Mouse (Mus musculus) G1E-ER4 (cell line): ENCODE results near the gene Orc2. TPM values are rescaled to one million over a fixed set of nuclear protein-coding genes. Genes with fewer than 3 reads are reported as not detected.
A peak's percentile ranks its signal among the peaks of the same experiment; 100 is the strongest.

ENCODE experiments used
- GATA1 ChIP-seq: IDR thresholded peaks from one replicate; pipeline ENCODE4 v1.8.0; 2012; ENCODE audit warnings: low read length, inconsistent platforms
- polyA plus RNA-seq: library from polyadenylated mRNA; stranded (reverse); fragments of >175 nt; gene quantifications from 2 replicates; pipeline ENCODE4 v1.2.3, GENCODE M21; 2012

The Orc2 gene
- 35.5 and 54.7 TPM in 2 replicates for polyA plus RNA-seq

DNA sequence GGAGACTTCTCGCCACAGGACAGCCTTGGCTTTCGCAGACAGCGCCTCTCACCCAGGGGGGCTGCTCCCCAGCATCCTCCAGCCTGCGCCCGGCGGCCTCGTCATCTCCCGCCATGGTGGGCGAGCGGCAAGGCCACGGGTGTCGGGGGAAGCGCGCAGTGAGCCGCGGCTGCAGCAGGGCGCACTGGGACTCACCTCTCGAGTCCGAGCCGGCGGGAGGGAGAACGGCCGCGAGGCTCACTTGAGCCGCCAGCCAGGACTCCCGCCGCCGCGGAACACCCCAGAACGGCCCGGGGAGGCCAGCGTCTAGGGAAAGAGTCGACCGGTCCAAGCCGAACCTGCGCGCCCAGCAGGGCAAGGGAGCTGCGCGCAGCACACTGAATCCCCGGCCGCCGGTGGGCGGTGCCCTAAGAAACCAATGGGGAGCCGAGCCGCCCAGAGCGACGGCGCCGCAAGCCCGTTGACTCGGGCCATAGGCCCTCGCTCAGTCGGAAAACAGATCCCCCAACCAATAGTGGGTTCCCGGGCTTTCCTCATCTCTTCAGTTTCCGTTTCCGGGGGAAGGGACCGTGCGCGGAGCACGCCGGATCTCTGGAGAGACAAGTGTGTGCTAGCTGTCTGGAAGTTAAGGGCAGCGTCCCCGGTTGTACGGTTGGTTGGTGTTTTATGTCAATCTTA, at the start of gene Orc2:
Gene Orc2 (minus strand): TSS at position 533 of the 678 bp plus-strand sequence.
- no peak for TF ChIP-seq GATA1

DNA sequence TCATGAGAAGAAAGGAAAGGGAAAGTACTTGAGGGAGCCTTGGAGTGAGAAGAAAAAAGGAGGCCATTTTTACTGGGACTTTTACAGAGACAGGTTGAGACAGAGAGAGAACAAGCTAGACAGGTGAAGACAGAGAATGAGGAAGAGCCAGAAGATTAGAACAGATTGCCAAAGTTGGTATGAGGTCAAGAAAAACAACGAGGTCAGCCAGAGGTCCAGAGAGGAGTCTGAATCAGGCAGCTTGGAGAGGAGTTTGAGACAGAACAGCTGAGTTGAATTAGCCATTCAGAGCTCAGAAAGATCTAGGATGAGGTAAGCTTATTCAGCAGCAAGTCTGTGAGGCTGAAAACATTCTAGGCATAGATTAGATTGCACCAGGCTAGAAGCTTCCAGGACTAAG, 36.5 kb upstream of the Orc2 start:
- no peak for TF ChIP-seq GATA1

- no peak for TF ChIP-seq GATA1
Observed at GRCm38 (mm10) chr1:58507249-58507648, 2.3 kb upstream of the Orc2 start.

- TF ChIP-seq GATA1 = no peak
Observed at GRCm38 (mm10) chr1:58503793-58504370, 1.0 kb downstream of the Orc2 start.

DNA sequence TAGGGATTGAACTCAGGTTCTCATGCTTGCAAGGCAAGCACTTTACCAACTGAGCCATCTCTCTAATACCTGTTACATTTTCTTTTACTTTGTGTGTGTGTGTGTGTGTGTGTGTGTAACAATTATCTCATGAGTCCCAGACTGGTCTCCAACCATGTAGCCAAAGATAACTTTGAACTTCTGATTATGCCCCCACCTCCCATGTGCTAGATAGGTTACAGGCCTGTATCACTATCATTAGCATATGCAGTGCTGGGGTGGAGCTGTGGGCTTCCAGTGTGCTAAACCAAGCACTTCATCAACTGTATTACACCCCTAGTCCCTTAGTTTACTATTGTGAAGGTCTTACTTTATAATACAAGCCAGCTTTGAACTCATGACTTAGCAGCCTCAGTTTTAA, 1.8 kb downstream of the Orc2 start:
- TF ChIP-seq GATA1 = peak; percentile 12

- no peak for TF ChIP-seq GATA1
Observed at GRCm38 (mm10) chr1:58498758-58499157, 6.2 kb downstream of the Orc2 start.

DNA sequence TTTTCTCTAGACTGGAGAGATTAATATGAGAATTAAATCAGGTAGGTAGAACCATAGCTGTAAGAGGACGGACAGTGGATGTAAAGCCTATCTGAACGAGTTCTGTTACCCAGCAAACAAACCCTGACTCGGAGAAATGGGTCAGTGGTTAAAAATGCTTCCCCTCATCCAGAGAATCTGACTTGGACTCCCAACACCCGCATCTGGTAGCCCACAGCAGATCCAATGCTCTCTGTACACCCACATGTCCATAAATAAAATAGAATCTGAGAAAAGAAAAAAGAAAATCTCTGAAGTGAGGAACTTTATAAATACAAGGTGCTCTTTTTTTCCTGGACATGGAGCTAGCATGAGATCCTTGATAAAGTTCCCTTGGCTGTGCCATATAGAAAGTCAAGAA, 7.2 kb downstream of the Orc2 start:
- TF ChIP-seq GATA1 = no peak

- TF ChIP-seq GATA1 = no peak
Observed at GRCm38 (mm10) chr1:58495603-58496002, 9.3 kb downstream of the Orc2 start.

DNA sequence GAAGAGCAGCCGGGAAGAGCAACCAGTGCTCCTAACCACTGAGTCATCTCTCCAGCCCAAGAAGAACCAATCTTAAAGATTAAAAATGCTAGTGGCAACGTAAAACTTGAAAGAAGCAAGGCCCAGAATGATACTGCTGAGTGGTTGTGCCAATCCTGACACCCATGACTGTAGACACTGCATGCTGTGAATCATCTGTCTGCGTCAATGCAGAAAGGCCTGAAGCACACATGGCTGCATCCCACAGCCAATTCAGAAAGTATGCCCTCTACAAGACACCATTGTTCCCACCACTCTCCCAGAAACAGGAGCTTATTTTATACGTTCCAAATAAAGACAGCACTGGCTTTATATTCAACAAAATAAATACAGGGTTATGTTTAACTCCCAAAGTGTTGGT, 22.3 kb downstream of the Orc2 start:
- no peak for TF ChIP-seq GATA1

DNA sequence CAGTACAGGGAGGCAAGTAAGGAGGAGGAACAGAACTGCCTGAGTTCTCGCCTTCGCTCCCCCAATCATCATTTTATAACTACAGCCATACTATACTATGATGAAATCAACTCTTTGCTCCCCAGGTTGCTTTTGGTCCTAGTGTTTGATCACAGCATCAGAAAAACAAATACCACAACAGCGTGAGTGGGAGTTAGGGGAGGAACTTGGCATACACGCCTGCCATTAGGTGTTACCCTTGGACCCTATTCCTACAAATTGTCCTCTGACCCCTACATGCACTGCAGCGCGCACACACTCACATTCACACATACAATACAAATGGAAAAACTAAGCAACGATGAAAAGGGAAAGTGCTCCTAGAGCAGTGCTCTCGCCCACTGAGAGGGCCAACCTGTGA, 29.2 kb downstream of the Orc2 start:
- TF ChIP-seq GATA1 = no peak

DNA sequence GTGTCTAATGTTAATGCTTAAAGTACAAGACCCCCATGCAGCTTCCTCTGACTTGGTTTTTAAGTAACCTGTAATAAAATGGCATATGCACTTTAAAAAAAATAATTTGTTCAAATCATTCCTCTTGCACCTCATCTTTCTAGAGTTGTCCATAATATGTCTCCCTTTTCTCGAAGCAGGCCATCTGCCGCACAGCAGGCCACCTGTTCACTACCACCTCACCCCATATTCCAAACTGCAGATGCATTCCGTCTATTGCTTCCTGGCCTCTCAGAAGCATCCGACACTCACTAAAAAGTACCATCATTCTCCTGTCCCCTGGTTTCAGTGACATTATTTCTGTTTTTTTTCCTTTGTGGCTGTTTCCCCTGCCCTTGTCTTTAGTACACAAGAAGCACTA, 39.3 kb downstream of the Orc2 start:
- no peak for TF ChIP-seq GATA1

DNA sequence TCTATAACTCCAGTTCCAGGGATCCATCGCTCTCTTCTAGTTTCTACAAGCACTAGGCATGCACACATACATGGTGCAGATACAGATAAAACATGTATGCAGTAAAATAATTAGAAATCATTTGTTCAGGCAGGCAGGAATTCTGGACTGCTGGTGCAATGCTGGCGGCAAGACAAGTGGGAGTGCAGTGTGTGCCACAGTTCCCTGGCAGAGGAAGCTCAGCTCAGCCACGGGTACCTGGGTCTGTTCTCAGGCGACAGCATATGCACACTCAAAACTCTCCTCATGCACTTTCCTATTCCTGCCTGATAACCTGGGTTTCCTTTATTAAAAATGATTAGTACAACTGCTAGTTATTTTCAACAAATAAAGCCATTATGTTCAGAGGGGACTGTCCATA, 39.9 kb downstream of the Orc2 start:
- TF ChIP-seq GATA1 = no peak

DNA sequence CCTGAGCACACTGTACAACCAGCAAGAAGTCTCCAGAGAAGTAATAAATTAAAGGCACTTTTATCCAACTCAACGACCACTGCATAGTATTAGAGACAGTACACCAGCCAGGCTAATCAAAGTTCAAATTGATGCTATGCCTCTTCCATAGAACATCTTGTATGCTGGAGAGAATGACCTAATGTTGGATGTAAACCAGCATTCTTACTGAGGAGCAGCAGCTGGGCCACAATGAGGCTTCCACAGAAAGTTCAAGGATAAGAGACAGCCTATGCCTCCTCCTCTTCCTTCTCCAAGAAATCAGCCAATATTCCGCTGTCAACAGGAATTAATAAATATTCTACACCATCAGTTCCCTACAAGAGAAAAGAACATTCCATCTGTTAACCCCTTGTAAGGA, 41.0 kb downstream of the Orc2 start:
- no peak for TF ChIP-seq GATA1

GRCm38 (mm10) chr1:58460566-58460965, 44.3 kb downstream of the Orc2 start:
- TF ChIP-seq GATA1 = no peak

DNA sequence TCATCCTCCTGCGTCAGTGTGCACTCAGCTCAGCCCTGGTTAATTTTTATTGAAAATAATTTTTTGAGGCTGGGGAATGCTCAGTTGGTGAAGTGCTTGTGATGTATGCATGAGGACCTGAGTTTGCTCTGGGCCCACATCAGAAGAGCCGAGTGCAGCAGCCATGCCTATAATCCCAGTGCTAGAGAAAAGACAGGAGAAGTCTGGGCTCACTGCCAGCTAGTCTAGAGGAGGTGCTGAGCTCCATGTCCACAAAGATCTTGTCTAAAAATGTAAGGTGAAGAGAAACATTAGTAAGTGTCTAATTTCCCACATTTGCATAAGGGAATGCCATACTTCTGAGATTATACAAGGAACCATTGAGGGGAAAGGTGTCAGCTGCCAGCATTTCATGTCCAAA, 46.0 kb downstream of the Orc2 start:
- TF ChIP-seq GATA1 = no peak

GRCm38 (mm10) chr1:58458175-58458574, 46.7 kb downstream of the Orc2 start:
- TF ChIP-seq GATA1 = no peak

- TF ChIP-seq GATA1 = no peak
Observed at GRCm38 (mm10) chr1:58454316-58454715, 50.6 kb downstream of the Orc2 start.
